Mouse (Mus musculus) ES-E14 (cell line): Measurements from ENCODE around the gene Rtn1.

Source experiments
- CHD2 ChIP-seq: IDR thresholded peaks from 2 replicates; pipeline ENCODE4 v1.6.1; 2014; ENCODE audit warnings: mild to moderate bottlenecking, low read depth, low read length, inconsistent platforms
- HCFC1 ChIP-seq: IDR thresholded peaks from 2 replicates; pipeline ENCODE4 v1.6.1; 2012; ENCODE audit warnings: low read length, inconsistent platforms, borderline replicate concordance; ENCODE audit not compliant: insufficient read depth
- MAFK ChIP-seq: IDR thresholded peaks from 2 replicates; pipeline ENCODE4 v1.6.1; 2014; ENCODE audit warnings: mild to moderate bottlenecking, low read depth, low read length, inconsistent platforms; ENCODE audit not compliant: insufficient read depth
- ZC3H11A ChIP-seq: IDR thresholded peaks from 2 replicates; pipeline ENCODE4 v1.6.1; 2012; ENCODE audit warnings: low read depth, mild to moderate bottlenecking, inconsistent platforms, low read length, borderline replicate concordance
- ZNF384 ChIP-seq: IDR thresholded peaks from 2 replicates; pipeline ENCODE4 v1.6.1; 2012; ENCODE audit warnings: low read depth, low read length, inconsistent platforms

DNA sequence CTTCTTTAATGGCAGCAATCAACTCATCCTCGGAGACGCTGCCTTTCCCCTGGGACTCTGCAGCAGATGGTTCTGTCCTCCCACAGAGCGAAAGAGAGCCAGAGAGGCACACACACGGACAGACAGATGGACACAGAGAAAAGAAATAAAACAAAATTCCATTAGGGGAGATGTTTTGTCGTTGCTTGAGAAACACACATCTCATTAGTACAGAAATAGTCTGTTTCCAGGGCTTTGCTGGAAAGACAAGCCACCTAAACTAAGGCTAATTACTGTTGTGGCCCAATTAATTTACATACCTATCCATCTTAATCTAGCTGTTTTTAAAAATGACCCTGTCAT lies 104.5 kb downstream of the Rtn1 start:
- TF ChIP-seq ZC3H11A = no peak
- no peak for TF ChIP-seq MAFK
- no peak for TF ChIP-seq ZNF384
- TF ChIP-seq HCFC1 = no peak
- TF ChIP-seq CHD2 = no peak
